Mouse (Mus musculus): ENCODE measurements around the gene Tubb2a. TPM values are rescaled to one million over a fixed set of nuclear protein-coding genes. Genes with fewer than 3 reads are reported as not detected.
A peak's percentile ranks its signal among the peaks of the same experiment; 100 is the strongest.

Gene Tubb2a
- polyA plus RNA-seq, 1 experiment from 2014 or later: 185 TPM

GRCm38 (mm10) chr13:34043716-34044393 lies 34.0 kb downstream of the Tubb2a start:
- no peak for ATAC-seq (replicated peaks; ENCODE audit: low FRiP score)
- 83% methylated on average over 7 of the region's 7 CpGs for WGBS

GRCm38 (mm10) chr13:34040091-34040490 lies 37.7 kb downstream of the Tubb2a start:
- no peaks in the 10 kb centered on the region for H3K36me3 ChIP-seq (ENCODE audit: control insufficient read depth, insufficient read depth, low read length)
- H3K4me2 ChIP-seq (ENCODE audit: low read depth, low read length, severe bottlenecking): no peak overlapping the region
- WGBS: 97% methylated on average over 3 of the region's 3 CpGs
- no peaks in the 10 kb centered on the region for H3K9me3 ChIP-seq (ENCODE audit: control insufficient read depth, low read length)
- DNase-seq (ENCODE audit: low spot score) (no peak), ATAC-seq (replicated peaks; ENCODE audit: low FRiP score) (no peak)
- no peak overlapping the region for H3K9ac ChIP-seq (ENCODE audit: low read length)
- H3K4me1 ChIP-seq (replicated peaks; ENCODE audit: control insufficient read depth, insufficient read depth, low read length): peaks cover 11% of the 10 kb centered on the region; the same call in 1 of the 2 replicates
- no peak overlapping the region for H3K27ac ChIP-seq (ENCODE audit: low read depth, low read length)
- H3K4me3 ChIP-seq (ENCODE audit: low read depth, low read length): no peak overlapping the region
- no peaks in the 10 kb centered on the region for H3K27me3 ChIP-seq (ENCODE audit: control insufficient read depth, insufficient read depth, low read length)

More at GRCm38 (mm10) chr13:34043716-34044393, 34.0 kb downstream of the Tubb2a start:
- Histone ChIP-seq H3K27me3 (ENCODE audit: control insufficient read depth, insufficient read depth, low read length) (no peaks in the 10 kb centered on the region), H3K9me3 (ENCODE audit: control insufficient read depth, low read length) (no peaks in the 10 kb centered on the region), H3K27ac (ENCODE audit: low read depth, low read length) (no peak overlapping the region), H3K4me2 (ENCODE audit: low read depth, low read length, severe bottlenecking) (no peak overlapping the region), H3K4me3 (ENCODE audit: low read depth, low read length) (no peak overlapping the region), H3K9ac (ENCODE audit: low read length) (no peak overlapping the region), H3K4me1 (replicated peaks; ENCODE audit: control insufficient read depth, insufficient read depth, low read length) (peaks cover 3% of the 10 kb centered on the region; the same call in 1 of the 2 replicates), H3K36me3 (ENCODE audit: control insufficient read depth, insufficient read depth, low read length) (no peaks in the 10 kb centered on the region)
- no peak for DNase-seq (ENCODE audit: low spot score)

- ATAC-seq (replicated peaks; ENCODE audit: low FRiP score) (no peak), DNase-seq (ENCODE audit: low spot score) (no peak)
- Histone ChIP-seq H3K36me3 (ENCODE audit: control insufficient read depth, insufficient read depth, low read length) (no peaks in the 10 kb centered on the region), H3K27me3 (ENCODE audit: control insufficient read depth, insufficient read depth, low read length) (no peaks in the 10 kb centered on the region), H3K9me3 (ENCODE audit: control insufficient read depth, low read length) (no peaks in the 10 kb centered on the region), H3K9ac (ENCODE audit: low read length) (no peak overlapping the region), H3K4me3 (ENCODE audit: low read depth, low read length) (no peak overlapping the region), H3K27ac (ENCODE audit: low read depth, low read length) (no peak overlapping the region), H3K4me1 (replicated peaks; ENCODE audit: control insufficient read depth, insufficient read depth, low read length) (peaks cover 11% of the 10 kb centered on the region; the same call in 1 of the 2 replicates), H3K4me2 (ENCODE audit: low read depth, low read length, severe bottlenecking) (peak overlapping the region; percentile 76; the same call in 1 of the 2 replicates)
- 30% methylated on average over 8 of the region's 8 CpGs for WGBS
These were observed 38.9 kb downstream of the Tubb2a start for GRCm38 (mm10) chr13:34038901-34039341.

DNA sequence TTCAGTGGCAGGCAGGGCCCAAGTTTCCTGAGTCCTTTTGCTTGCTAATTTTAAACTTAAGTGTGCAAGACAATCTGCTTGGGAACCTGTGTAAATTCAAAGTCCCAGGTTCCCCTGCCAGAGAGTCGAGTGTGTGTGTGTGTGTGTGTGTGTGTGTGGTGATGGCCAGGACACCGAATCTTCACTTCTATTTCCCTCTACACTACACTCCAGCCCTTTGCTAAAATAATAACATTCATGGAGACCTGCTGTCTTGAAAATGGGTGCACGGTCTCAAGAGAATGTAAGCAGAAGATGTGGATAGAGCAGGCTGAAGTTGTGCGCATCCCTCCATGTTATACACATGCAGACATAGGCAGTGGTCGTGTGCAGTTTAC lies 39.8 kb downstream of the Tubb2a start:
- Histone ChIP-seq H3K9me3 (ENCODE audit: control insufficient read depth, low read length) (no peaks in the 10 kb centered on the region), H3K4me3 (ENCODE audit: low read depth, low read length) (peak overlapping the region; percentile 69), H3K9ac (ENCODE audit: low read length) (peak overlapping the region; percentile 90), H3K27ac (ENCODE audit: low read depth, low read length) (no peak overlapping the region; the same call in 1 of the 2 replicates), H3K4me2 (ENCODE audit: low read depth, low read length, severe bottlenecking) (peak overlapping the region; percentile 76), H3K27me3 (ENCODE audit: control insufficient read depth, insufficient read depth, low read length) (no peaks in the 10 kb centered on the region), H3K36me3 (ENCODE audit: control insufficient read depth, insufficient read depth, low read length) (no peaks in the 10 kb centered on the region), H3K4me1 (replicated peaks; ENCODE audit: control insufficient read depth, insufficient read depth, low read length) (peaks cover 11% of the 10 kb centered on the region; the same call in 1 of the 2 replicates)
- 42% methylated on average over 5 of the region's 5 CpGs for WGBS
- DNase-seq (ENCODE audit: low spot score): no peak
- no peak; the same call in 1 of the 2 replicates for ATAC-seq (replicated peaks; ENCODE audit: low FRiP score)

GRCm38 (mm10) chr13:34037172-34038055 lies 40.4 kb downstream of the Tubb2a start, which contains the start of gene Bphl:
TSS of gene Bphl (plus strand) at chr13:34037597.
- H3K27me3 ChIP-seq (ENCODE audit: control insufficient read depth, insufficient read depth, low read length): no peaks in the 10 kb centered on the region
- H3K4me1 ChIP-seq (replicated peaks; ENCODE audit: control insufficient read depth, insufficient read depth, low read length): peaks cover 11% of the 10 kb centered on the region; the same call in 1 of the 2 replicates
- under 1% methylated on average over 37 of the region's 37 CpGs for WGBS
- no peaks in the 10 kb centered on the region for H3K9me3 ChIP-seq (ENCODE audit: control insufficient read depth, low read length)
- ATAC-seq (replicated peaks; ENCODE audit: low FRiP score): peak; percentile 91
- no peaks in the 10 kb centered on the region for H3K36me3 ChIP-seq (ENCODE audit: control insufficient read depth, insufficient read depth, low read length)
- H3K27ac ChIP-seq (ENCODE audit: low read depth, low read length): peak within 1 kb of the TSS; percentile 59
- DNase-seq (ENCODE audit: low spot score): peak; percentile 95
- H3K4me2 ChIP-seq (ENCODE audit: low read depth, low read length, severe bottlenecking): peak within 1 kb of the TSS; percentile 76
- peak within 1 kb of the TSS; percentile 90 for H3K9ac ChIP-seq (ENCODE audit: low read length)
- peak within 1 kb of the TSS; percentile 69 for H3K4me3 ChIP-seq (ENCODE audit: low read depth, low read length)

DNA sequence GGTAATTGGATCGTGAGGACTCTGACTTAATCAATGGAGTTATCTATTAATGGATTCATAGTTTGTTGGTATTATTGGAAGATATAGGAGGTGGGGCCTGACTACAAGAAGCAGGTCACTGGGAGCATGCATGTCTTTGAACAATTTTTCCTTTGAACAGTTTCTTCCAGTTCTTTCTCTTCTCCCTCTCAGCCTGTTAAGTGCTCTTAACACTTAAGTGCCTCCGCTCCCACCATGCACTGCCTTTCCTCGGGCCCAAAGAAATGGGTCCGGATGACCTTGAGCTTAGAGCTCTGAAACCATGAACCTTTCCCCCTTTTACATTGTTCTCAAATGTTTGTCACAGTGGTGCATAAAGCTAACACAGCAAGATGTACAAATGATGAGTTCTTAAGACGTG lies 41.1 kb downstream of the Tubb2a start:
- no peak overlapping the region for H3K4me2 ChIP-seq (ENCODE audit: low read depth, low read length, severe bottlenecking)
- no peak for DNase-seq (ENCODE audit: low spot score)
- no peak for ATAC-seq (replicated peaks; ENCODE audit: low FRiP score)
- no peaks in the 10 kb centered on the region for H3K27me3 ChIP-seq (ENCODE audit: control insufficient read depth, insufficient read depth, low read length)
- H3K4me3 ChIP-seq (ENCODE audit: low read depth, low read length): no peak overlapping the region
- H3K9ac ChIP-seq (ENCODE audit: low read length): no peak overlapping the region
- H3K27ac ChIP-seq (ENCODE audit: low read depth, low read length): no peak overlapping the region
- peaks cover 11% of the 10 kb centered on the region; the same call in 1 of the 2 replicates for H3K4me1 ChIP-seq (replicated peaks; ENCODE audit: control insufficient read depth, insufficient read depth, low read length)
- 81% methylated on average over 5 of the region's 5 CpGs for WGBS
- H3K9me3 ChIP-seq (ENCODE audit: control insufficient read depth, low read length): no peaks in the 10 kb centered on the region
- no peaks in the 10 kb centered on the region for H3K36me3 ChIP-seq (ENCODE audit: control insufficient read depth, insufficient read depth, low read length)

- WGBS: 88% methylated on average over 3 of the region's 3 CpGs
- H3K9me3 ChIP-seq (ENCODE audit: control insufficient read depth, low read length): no peaks in the 10 kb centered on the region
- H3K4me1 ChIP-seq (replicated peaks; ENCODE audit: control insufficient read depth, insufficient read depth, low read length): peaks cover 11% of the 10 kb centered on the region; the same call in 1 of the 2 replicates
- no peak overlapping the region for H3K9ac ChIP-seq (ENCODE audit: low read length)
- DNase-seq (ENCODE audit: low spot score) (no peak), ATAC-seq (replicated peaks; ENCODE audit: low FRiP score) (no peak)
- no peaks in the 10 kb centered on the region for H3K27me3 ChIP-seq (ENCODE audit: control insufficient read depth, insufficient read depth, low read length)
- no peak overlapping the region for H3K4me3 ChIP-seq (ENCODE audit: low read depth, low read length)
- no peaks in the 10 kb centered on the region for H3K36me3 ChIP-seq (ENCODE audit: control insufficient read depth, insufficient read depth, low read length)
- no peak overlapping the region for H3K27ac ChIP-seq (ENCODE audit: low read depth, low read length)
- H3K4me2 ChIP-seq (ENCODE audit: low read depth, low read length, severe bottlenecking): no peak overlapping the region
These were observed 42.4 kb downstream of the Tubb2a start for GRCm38 (mm10) chr13:34035424-34035823.

DNA sequence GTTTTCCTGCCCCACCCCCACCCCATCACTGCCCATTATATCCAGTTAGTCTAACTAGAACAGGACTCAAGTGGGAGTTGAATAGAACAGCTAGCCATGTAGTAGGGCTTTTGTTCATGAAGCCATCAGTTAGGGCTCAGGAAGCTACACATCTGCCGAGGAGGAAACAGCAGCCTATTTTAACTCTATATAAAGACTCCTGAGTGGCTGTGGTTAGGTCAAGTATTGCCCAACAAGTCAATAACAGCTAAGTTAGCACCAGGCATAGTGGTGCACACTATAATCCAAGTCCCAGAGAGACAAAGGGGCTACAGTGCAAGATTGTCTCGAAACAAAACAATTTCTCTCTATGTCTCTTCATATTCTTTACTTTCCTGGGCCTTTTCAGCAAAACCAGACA lies 45.8 kb downstream of the Tubb2a start:
- DNase-seq (ENCODE audit: low spot score): no peak
- 69% methylated on average over 2 of the region's 2 CpGs for WGBS
- H3K27ac ChIP-seq (ENCODE audit: low read depth, low read length): no peak overlapping the region
- H3K4me2 ChIP-seq (ENCODE audit: low read depth, low read length, severe bottlenecking): no peak overlapping the region
- no peaks in the 10 kb centered on the region for H3K27me3 ChIP-seq (ENCODE audit: control insufficient read depth, insufficient read depth, low read length)
- H3K9ac ChIP-seq (ENCODE audit: low read length): no peak overlapping the region
- no peak overlapping the region for H3K4me3 ChIP-seq (ENCODE audit: low read depth, low read length)
- H3K36me3 ChIP-seq (ENCODE audit: control insufficient read depth, insufficient read depth, low read length): peaks cover 3% of the 10 kb centered on the region; the same call in 1 of the 2 replicates
- peaks cover 3% of the 10 kb centered on the region; the same call in 1 of the 2 replicates for H3K4me1 ChIP-seq (replicated peaks; ENCODE audit: control insufficient read depth, insufficient read depth, low read length)
- no peak for ATAC-seq (replicated peaks; ENCODE audit: low FRiP score)
- H3K9me3 ChIP-seq (ENCODE audit: control insufficient read depth, low read length): no peaks in the 10 kb centered on the region
